Mouse (Mus musculus) CH12.LX (cell line): ENCODE results near the gene Fam178b. TPM values are rescaled to one million over a fixed set of nuclear protein-coding genes. Genes with fewer than 3 reads are reported as not detected.

Experiments used
- DNase-seq: peaks from one replicate; pipeline ENCODE4 v3.0.0-alpha.2; 2013; ENCODE audit errors: extremely low read depth
- H3K27ac ChIP-seq: 2 replicates; pipeline ENCODE4 v1.5.1; 2012; ENCODE audit warnings: low read depth, mild to moderate bottlenecking, control low read depth, moderate library complexity; ENCODE audit not compliant: insufficient read depth
- H3K27me3 ChIP-seq: replicated peaks from 2 replicates; pipeline ENCODE3; 2012; ENCODE audit warnings: inconsistent platforms
- H3K36me3 ChIP-seq, 2 experiments: replicated peaks in 1 of 2; 2 replicates each; pipeline versions ENCODE3 to v1.6.1; 2012; ENCODE audit warnings: inconsistent platforms in 1 of 2, low read length in 1 of 2, mild to moderate bottlenecking in 1 of 2, mixed read lengths in 1 of 2, moderate library complexity in 1 of 2; ENCODE audit not compliant: control insufficient read depth in 1 of 2, insufficient read depth in 1 of 2
- H3K4me1 ChIP-seq, 2 experiments: 2 replicates each; pipeline ENCODE4 v1.6.1; 2012; ENCODE audit warnings: inconsistent platforms in 1 of 2, moderate library complexity in 1 of 2; ENCODE audit not compliant: insufficient read depth in 2 of 2, control insufficient read depth in 1 of 2
- H3K4me2 ChIP-seq: 2 replicates; pipeline ENCODE4 v1.6.1; 2012; ENCODE audit warnings: low read depth, mild to moderate bottlenecking, control low read depth; ENCODE audit not compliant: poor library complexity, insufficient read depth, severe bottlenecking
- H3K4me3 ChIP-seq, 3 experiments: fragments of 150-350 bp in 1 of 3; sonication (generic) in 1 of 3; replicated peaks in 1 of 3; 2 replicates each; pipeline versions ENCODE3 to v1.5.1; 2011 to 2012; ENCODE audit warnings: low read depth in 2 of 3, low read length in 2 of 3, mild to moderate bottlenecking in 2 of 3, moderate library complexity in 2 of 3, control low read depth in 1 of 3, improper control_type of control experiment in 1 of 3, inconsistent platforms in 1 of 3, mixed read lengths in 1 of 3; ENCODE audit not compliant: poor library complexity in 1 of 3
- H3K79me2 ChIP-seq: replicated peaks from 2 replicates; pipeline ENCODE4 v1.6.1; 2012; ENCODE audit warnings: mild to moderate bottlenecking, moderate library complexity; ENCODE audit not compliant: control insufficient read depth, poor library complexity, insufficient read depth, severe bottlenecking; ENCODE audit errors: extremely low read depth
- H3K9ac ChIP-seq: 2 replicates; pipeline ENCODE4 v1.6.1; 2012; ENCODE audit warnings: low read depth, mild to moderate bottlenecking, control low read depth, moderate library complexity; ENCODE audit not compliant: insufficient read depth
- H3K9me3 ChIP-seq: replicated peaks from 2 replicates; pipeline ENCODE3; 2012; ENCODE audit warnings: low read length, inconsistent platforms, mixed read lengths
- CTCF ChIP-seq, 2 experiments: IDR thresholded peaks in 1 of 2; conservative IDR thresholded peaks in 1 of 2; 2 replicates each; pipeline ENCODE4 v1.5.1; 2011 to 2012; ENCODE audit warnings: low read depth in 2 of 2, low read length in 2 of 2, improper control_type of control experiment in 1 of 2, inconsistent platforms in 1 of 2, mild to moderate bottlenecking in 1 of 2, moderate library complexity in 1 of 2
- ELF1 ChIP-seq: IDR thresholded peaks from 2 replicates; pipeline ENCODE4 v1.6.1; 2014; ENCODE audit warnings: low read depth, mild to moderate bottlenecking, inconsistent platforms, low read length, improper control_type of control experiment
- EP300 ChIP-seq: IDR thresholded peaks from 2 replicates; pipeline ENCODE4 v1.6.1; 2011; ENCODE audit warnings: low read length, improper control_type of control experiment
- ETS1 ChIP-seq: conservative IDR thresholded peaks from 2 replicates; pipeline ENCODE4 v1.6.1; 2012; ENCODE audit warnings: low read depth, mild to moderate bottlenecking, inconsistent platforms, low read length, improper control_type of control experiment, moderate library complexity
- IRF4 ChIP-seq: IDR thresholded peaks from 2 replicates; pipeline ENCODE4 v1.6.1; 2014; ENCODE audit warnings: low read depth, mild to moderate bottlenecking, inconsistent platforms, low read length, improper control_type of control experiment
- JUN ChIP-seq: IDR thresholded peaks from 2 replicates; pipeline ENCODE4 v1.6.1; 2011; ENCODE audit warnings: low read depth, mild to moderate bottlenecking, low read length, improper control_type of control experiment, moderate library complexity; ENCODE audit not compliant: insufficient read depth
- JUND ChIP-seq: conservative IDR thresholded peaks from 2 replicates; pipeline ENCODE4 v1.6.1; 2011; ENCODE audit warnings: low read depth, low read length, improper control_type of control experiment
- MAX ChIP-seq: IDR thresholded peaks from 2 replicates; pipeline ENCODE4 v1.6.1; 2011; ENCODE audit warnings: low read length, improper control_type of control experiment
- MAZ ChIP-seq: IDR thresholded peaks from 2 replicates; pipeline ENCODE4 v1.6.1; 2012; ENCODE audit warnings: low read depth, mild to moderate bottlenecking, inconsistent platforms, low read length, improper control_type of control experiment, moderate library complexity
- MEF2A ChIP-seq: IDR thresholded peaks from 2 replicates; pipeline ENCODE4 v1.6.1; 2014; ENCODE audit warnings: low read depth, mild to moderate bottlenecking, inconsistent platforms, low read length, improper control_type of control experiment, borderline replicate concordance
- NELFE ChIP-seq: IDR thresholded peaks from 2 replicates; pipeline ENCODE4 v1.6.1; 2011; ENCODE audit warnings: low read depth, low read length, improper control_type of control experiment
- NRF1 ChIP-seq: IDR thresholded peaks from 2 replicates; pipeline ENCODE4 v1.6.1; 2014; ENCODE audit warnings: low read depth, mild to moderate bottlenecking, inconsistent platforms, low read length, improper control_type of control experiment, moderate library complexity
- PAX5 ChIP-seq: IDR thresholded peaks from 2 replicates; pipeline ENCODE4 v1.6.1; 2012; ENCODE audit warnings: low read length, inconsistent platforms, mixed read lengths
- POLR2A ChIP-seq: IDR thresholded peaks from 2 replicates; pipeline ENCODE4 v1.6.1; 2011; ENCODE audit warnings: low read depth, mild to moderate bottlenecking, improper control_type of control experiment, low read length
- POLR2AphosphoS2 ChIP-seq: IDR thresholded peaks from 2 replicates; pipeline ENCODE4 v1.6.1; 2011; ENCODE audit warnings: low read depth, low read length, improper control_type of control experiment
- RAD21 ChIP-seq: IDR thresholded peaks from 2 replicates; pipeline ENCODE4 v1.6.1; 2011; ENCODE audit warnings: low read depth, mild to moderate bottlenecking, low read length, improper control_type of control experiment, moderate library complexity
- SIN3A ChIP-seq: IDR thresholded peaks from 2 replicates; pipeline ENCODE4 v1.6.1; 2012; ENCODE audit warnings: low read length, improper control_type of control experiment, inconsistent platforms
- SMC3 ChIP-seq: IDR thresholded peaks from 2 replicates; pipeline ENCODE4 v1.6.1; 2011; ENCODE audit warnings: low read depth, low read length, improper control_type of control experiment
- USF1 ChIP-seq: IDR thresholded peaks from 2 replicates; pipeline ENCODE4 v1.6.1; 2014; ENCODE audit warnings: low read depth, mild to moderate bottlenecking, inconsistent platforms, low read length, improper control_type of control experiment
- USF2 ChIP-seq: conservative IDR thresholded peaks from 2 replicates; pipeline ENCODE4 v1.6.1; 2011; ENCODE audit warnings: low read depth, low read length, improper control_type of control experiment
- ZNF384 ChIP-seq: IDR thresholded peaks from 2 replicates; pipeline ENCODE4 v1.6.1; 2012; ENCODE audit warnings: low read depth, low read length, improper control_type of control experiment, inconsistent platforms
- dilution Hi-C: fragments of 300-500 bp; cut with MboI; formaldehyde crosslinking; loops from 2 replicates; pipeline ENCODE4 v1.14.3; 2020; ENCODE audit warnings: low sequenced_read_pairs; ENCODE audit not compliant: extremely low pct_unique_long_range_greater_than_20kb, extremely low pct_ligation_motif_present
- in situ Hi-C: fragments of 300-500 bp; cut with MboI; formaldehyde crosslinking; loops from 3 replicates; pipeline ENCODE4 v1.14.3; 2019; ENCODE audit warnings: low sequenced_read_pairs, low pct_ligation_motif_present, low pct_unique_long_range_greater_than_20kb, mixed read lengths
- polyA plus RNA-seq: library from polyadenylated mRNA; unstranded; fragments of >175 nt; gene quantifications from 2 replicates; pipeline ENCODE4 v1.2.1, GENCODE M21; 2012; ENCODE audit warnings: low read depth; ENCODE audit not compliant: insufficient read length
- total RNA-seq, 2 experiments: library from RNA; depleted of rRNA; stranded (reverse); fragments of 300-350 nt in 1 of 2; fragments of >200 nt in 1 of 2; gene quantifications; 2 replicates each; pipeline ENCODE4 v1.2.3; 2012 to 2014

Fam178b gene
- total and polyA plus RNA-seq, 3 experiments = 0.50 TPM; not detected in 2

GRCm38 (mm10) chr1:36665165-36665723 lies 17.7 kb downstream of the Fam178b start:
- no peak overlapping the region for H3K27ac ChIP-seq
- H3K27me3 ChIP-seq = no peaks in the 10 kb centered on the region
- no peaks in the 10 kb centered on the region for H3K79me2 ChIP-seq
- H3K4me2 ChIP-seq = no peak overlapping the region
- TF ChIP-seq EP300 (peak; percentile 34; the same call in 1 of the 2 replicates), ETS1 (peak; percentile 22; the same call in 1 of the 2 replicates), MAZ (no peak), POLR2A (no peak), RAD21 (no peak), MEF2A (0 out of 2 replicates have a peak, but pooled peaks have one; percentile 39), SIN3A (no peak), JUND (0 out of 2 replicates have a peak, but pooled peaks have one; percentile 19), NRF1 (0 out of 2 replicates have a peak, but pooled peaks have one; percentile 11), JUN (peak; percentile 7; the same call in 1 of the 2 replicates), IRF4 (peak; percentile 86), ELF1 (no peak)
- H3K4me3 ChIP-seq = no peak overlapping the region
- in situ Hi-C loops = no loop called here
- peaks cover 11 to 19% of the 10 kb centered on the region in 2 experiments for H3K4me1 ChIP-seq
- H3K9ac ChIP-seq = no peak overlapping the region
- H3K9me3 ChIP-seq = no peaks in the 10 kb centered on the region
- H3K36me3 ChIP-seq = no peaks in the 10 kb centered on the region
- dilution Hi-C loops = no loop called here
- peak; percentile 17 for DNase-seq

- no peaks in the 10 kb centered on the region for H3K79me2 ChIP-seq
- no peaks in the 10 kb centered on the region for H3K9me3 ChIP-seq
- H3K36me3 ChIP-seq = no peaks in the 10 kb centered on the region
- H3K27ac ChIP-seq = no peak overlapping the region
- peak; percentile 19 for DNase-seq
- H3K9ac ChIP-seq = no peak overlapping the region
- no peak overlapping the region for H3K4me2 ChIP-seq
- TF ChIP-seq CTCF (conservative IDR thresholded peaks at IDR 0.05 in 1 of 2, IDR thresholded peaks at IDR 0.05 in 1 of 2; ENCODE audit: low read depth in 2 of 2, low read length in 2 of 2) (peak in 1 of 2 experiments; percentile 74; a peak in 2 of 4 replicates), MAZ (0 out of 2 replicates have a peak, but pooled peaks have one; percentile 60), ELF1 (no peak), MAX (no peak), POLR2AphosphoS2 (no peak), JUN (no peak), USF1 (no peak), PAX5 (no peak), USF2 (no peak), SIN3A (no peak), RAD21 (peak; percentile 65), ZNF384 (no peak), NELFE (no peak), SMC3 (peak; percentile 78)
- TF ChIP-seq, all 38 proteins: peak for 4
- dilution Hi-C loops (no loop called here), in situ Hi-C loops (no loop called here)
- Histone ChIP-seq H3K27me3 (no peaks in the 10 kb centered on the region), H3K4me1 (peaks cover 11 to 19% of the 10 kb centered on the region in 2 experiments), H3K4me3 (no peak overlapping the region)
Measured at GRCm38 (mm10) chr1:36664457-36664856, 18.5 kb downstream of the Fam178b start.
